Mouse (Mus musculus) erythroblast, embryonic 14.5 days (primary cell): ENCODE data around the gene Nfatc3.

Experiments used
- GATA1 ChIP-seq: IDR thresholded peaks from 2 replicates; pipeline ENCODE4 v1.6.1; 2012; ENCODE audit warnings: low read length, inconsistent platforms, mixed read lengths
- TAL1 ChIP-seq: IDR thresholded peaks from 3 replicates; pipeline ENCODE4 v1.6.1; 2012; ENCODE audit warnings: low read length, inconsistent platforms, mixed read lengths

DNA sequence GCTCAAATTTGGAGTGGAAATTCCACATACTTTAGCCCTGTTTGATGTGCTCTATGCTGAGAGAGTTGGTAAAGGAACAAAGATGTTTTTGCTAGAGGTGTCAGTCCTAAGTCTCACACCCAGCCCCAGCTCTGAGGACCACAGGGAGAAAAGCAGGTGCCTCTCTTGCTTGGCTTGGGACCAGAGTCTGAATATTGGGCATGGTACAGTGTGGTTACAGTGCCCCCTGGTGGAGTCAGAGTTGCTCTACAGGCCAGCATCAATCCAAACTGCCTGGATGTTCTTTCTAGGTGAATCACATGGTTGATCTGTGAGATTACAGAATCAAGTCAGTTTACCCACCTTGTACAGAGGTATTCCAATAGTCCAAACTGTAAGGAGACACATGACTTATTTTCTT lies 36.2 kb upstream of the Nfatc3 start:
- TF ChIP-seq GATA1 = no peak
- TF ChIP-seq TAL1 = no peak
